Mouse (Mus musculus): Measurements from ENCODE around the gene Neb. TPM values are rescaled to one million over a fixed set of nuclear protein-coding genes. Genes with fewer than 3 reads are reported as not detected.
A peak's percentile ranks its signal among the peaks of the same experiment; 100 is the strongest.

Gene Neb
- 3.5 and 12.6 TPM in 2 replicates for polyA plus RNA-seq (2015; fragmentation: Nextera tagmentation; extraction: Ambion mirVana)

GRCm38 (mm10) chr2:52378448-52378804, at the start of gene Neb:
Gene Neb, minus strand, starts transcription at chr2:52378474.
- H3K4me1 ChIP-seq (replicated peaks) = no peaks in the 10 kb centered on the region
- no peak for ATAC-seq (ENCODE audit: low read depth)
- H3K27me3 ChIP-seq = no peaks in the 10 kb centered on the region
- H3K36me3 ChIP-seq = no peaks in the 10 kb centered on the region
- H3K4me3 ChIP-seq = no peak within 1 kb of the TSS
- H3K9ac ChIP-seq = no peak within 1 kb of the TSS
- WGBS = 61% methylated on average over 7 of the region's 7 CpGs
- no peak within 1 kb of the TSS for H3K27ac ChIP-seq (replicated peaks)
- no peak within 1 kb of the TSS for H3K4me2 ChIP-seq
- no peaks in the 10 kb centered on the region for H3K9me3 ChIP-seq

- 89% methylated on average over 3 of the region's 3 CpGs for WGBS
- H3K9ac ChIP-seq = no peak overlapping the region
Measured at GRCm38 (mm10) chr2:52427383-52427782, 49.1 kb upstream of the Neb start.

GRCm38 (mm10) chr2:52426041-52426440, 47.8 kb upstream of the Neb start:
- WGBS = 94% methylated on average over 3 of the region's 3 CpGs
- Histone ChIP-seq H3K4me2 (peak overlapping the region; percentile 74; the same call in 1 of the 2 replicates), H3K27me3 (no peaks in the 10 kb centered on the region), H3K9me3 (no peaks in the 10 kb centered on the region), H3K36me3 (no peaks in the 10 kb centered on the region), H3K27ac (replicated peaks) (no peak overlapping the region), H3K4me1 (replicated peaks) (peaks cover 31% of the 10 kb centered on the region), H3K9ac (no peak overlapping the region), H3K4me3 (no peak overlapping the region)
- no peak for ATAC-seq (ENCODE audit: low read depth)

More at GRCm38 (mm10) chr2:52427383-52427782, 49.1 kb upstream of the Neb start:
- Histone ChIP-seq H3K9me3 (no peaks in the 10 kb centered on the region), H3K4me3 (no peak overlapping the region), H3K27me3 (no peaks in the 10 kb centered on the region), H3K36me3 (no peaks in the 10 kb centered on the region), H3K4me2 (no peak overlapping the region), H3K4me1 (replicated peaks) (peaks cover 19% of the 10 kb centered on the region), H3K27ac (replicated peaks) (no peak overlapping the region)
- no peak for ATAC-seq (ENCODE audit: low read depth)

GRCm38 (mm10) chr2:52425523-52425795, 47.2 kb upstream of the Neb start:
- H3K4me2 ChIP-seq = peak overlapping the region; percentile 74
- H3K4me1 ChIP-seq (replicated peaks) = peaks cover 36% of the 10 kb centered on the region
- no peak for ATAC-seq (ENCODE audit: low read depth)
- peak overlapping the region; percentile 94 for H3K9ac ChIP-seq
- H3K9me3 ChIP-seq = no peaks in the 10 kb centered on the region
- no peaks in the 10 kb centered on the region for H3K36me3 ChIP-seq
- WGBS = 29% methylated on average over 10 of the region's 10 CpGs
- peak overlapping the region; percentile 92; the same call in 1 of the 2 replicates for H3K27ac ChIP-seq (replicated peaks)
- peak overlapping the region; percentile 95 for H3K4me3 ChIP-seq
- H3K27me3 ChIP-seq = no peaks in the 10 kb centered on the region

- Histone ChIP-seq H3K27me3 (no peaks in the 10 kb centered on the region), H3K4me2 (peak within 1 kb of the TSS; percentile 74), H3K27ac (replicated peaks) (peak within 1 kb of the TSS; percentile 92), H3K9me3 (no peaks in the 10 kb centered on the region), H3K9ac (peak within 1 kb of the TSS; percentile 94), H3K36me3 (no peaks in the 10 kb centered on the region), H3K4me1 (replicated peaks) (peaks cover 40% of the 10 kb centered on the region), H3K4me3 (peak within 1 kb of the TSS; percentile 95)
- ATAC-seq (ENCODE audit: low read depth) = peak; percentile 96
- under 1% methylated on average over 57 of the region's 57 CpGs for WGBS
Measured at GRCm38 (mm10) chr2:52424747-52425522, 46.7 kb upstream of the Neb start, which contains the start of gene Arl5a. Gene Arl5a, minus strand, starts transcription at chr2:52424901.

GRCm38 (mm10) chr2:52424248-52424728, 46.0 kb upstream of the Neb start:
- WGBS = under 1% methylated on average over 42 of the region's 42 CpGs
- Histone ChIP-seq H3K27me3 (no peaks in the 10 kb centered on the region), H3K4me2 (peak overlapping the region; percentile 67), H3K4me1 (replicated peaks) (peaks cover 42% of the 10 kb centered on the region), H3K27ac (replicated peaks) (peak overlapping the region; percentile 92), H3K9me3 (no peaks in the 10 kb centered on the region), H3K4me3 (peak overlapping the region; percentile 95), H3K9ac (peak overlapping the region; percentile 94), H3K36me3 (no peaks in the 10 kb centered on the region)
- peak; percentile 85 for ATAC-seq (ENCODE audit: low read depth)

- peak overlapping the region; percentile 95 for H3K4me3 ChIP-seq
- H3K4me2 ChIP-seq = peak overlapping the region; percentile 67
- 2% methylated on average over 16 of the region's 16 CpGs for WGBS
- H3K9ac ChIP-seq = peak overlapping the region; percentile 94
- no peak overlapping the region for H3K27ac ChIP-seq (replicated peaks)
- no peaks in the 10 kb centered on the region for H3K9me3 ChIP-seq
- no peaks in the 10 kb centered on the region for H3K36me3 ChIP-seq
- peaks cover 47% of the 10 kb centered on the region for H3K4me1 ChIP-seq (replicated peaks)
- ATAC-seq (ENCODE audit: low read depth) = no peak
- H3K27me3 ChIP-seq = no peaks in the 10 kb centered on the region
Measured at GRCm38 (mm10) chr2:52423611-52424247, 45.5 kb upstream of the Neb start.

- Histone ChIP-seq H3K4me2 (peak overlapping the region; percentile 67), H3K9me3 (no peaks in the 10 kb centered on the region), H3K9ac (peak overlapping the region; percentile 94), H3K27me3 (no peaks in the 10 kb centered on the region), H3K27ac (replicated peaks) (no peak overlapping the region), H3K36me3 (no peaks in the 10 kb centered on the region), H3K4me3 (peak overlapping the region; percentile 95), H3K4me1 (replicated peaks) (peaks cover 47% of the 10 kb centered on the region)
- ATAC-seq (ENCODE audit: low read depth) = no peak
- WGBS = 50% methylated on average over 8 of the region's 8 CpGs
Measured at GRCm38 (mm10) chr2:52422871-52423610, 44.8 kb upstream of the Neb start.

GRCm38 (mm10) chr2:52421197-52421596, 42.9 kb upstream of the Neb start:
- ATAC-seq (ENCODE audit: low read depth) = no peak
- Histone ChIP-seq H3K4me1 (replicated peaks) (peaks cover 47% of the 10 kb centered on the region), H3K4me3 (no peak overlapping the region), H3K4me2 (no peak overlapping the region), H3K27me3 (no peaks in the 10 kb centered on the region), H3K36me3 (peaks cover 7% of the 10 kb centered on the region), H3K27ac (replicated peaks) (no peak overlapping the region), H3K9me3 (peaks cover 7% of the 10 kb centered on the region), H3K9ac (no peak overlapping the region)
- WGBS = 81% methylated on average over 6 of the region's 6 CpGs

- peaks cover 10% of the 10 kb centered on the region for H3K9me3 ChIP-seq
- peaks cover 17% of the 10 kb centered on the region for H3K36me3 ChIP-seq
- 89% methylated on average over 7 of the region's 7 CpGs for WGBS
- peaks cover 41% of the 10 kb centered on the region for H3K4me1 ChIP-seq (replicated peaks)
- no peak overlapping the region for H3K27ac ChIP-seq (replicated peaks)
- no peak overlapping the region for H3K4me3 ChIP-seq
- H3K9ac ChIP-seq = no peak overlapping the region
- no peaks in the 10 kb centered on the region for H3K27me3 ChIP-seq
- ATAC-seq (ENCODE audit: low read depth) = no peak
- H3K4me2 ChIP-seq = no peak overlapping the region
Measured at GRCm38 (mm10) chr2:52420001-52420710, 41.9 kb upstream of the Neb start.

- no peak for ATAC-seq (ENCODE audit: low read depth)
- Histone ChIP-seq H3K4me1 (replicated peaks) (peaks cover 41% of the 10 kb centered on the region), H3K4me3 (no peak overlapping the region), H3K9me3 (peaks cover 10% of the 10 kb centered on the region), H3K36me3 (peaks cover 21% of the 10 kb centered on the region), H3K27me3 (no peaks in the 10 kb centered on the region), H3K9ac (no peak overlapping the region), H3K4me2 (no peak overlapping the region), H3K27ac (replicated peaks) (no peak overlapping the region)
- WGBS = 92% methylated on average over 6 of the region's 6 CpGs
Measured at GRCm38 (mm10) chr2:52419295-52419694, 41.0 kb upstream of the Neb start.

Measured in neural tube, embryonic 13.5 days (tissue).